In genomic region chr8:44512876-44513275, GRCm38 (mm10) we compare ENCODE assay signal across 26 mouse cellular contexts.
A peak's percentile ranks its signal among the peaks of the same experiment; 100 is the strongest.
DNase-seq lines count a peak whose midpoint lies in the region; ATAC-seq and TF ChIP-seq lines count a peak whose summit lies in the region.
"Had no signal": no experiment of that assay in that cellular context is flagged by ENCODE, and none has a peak within 500 bp of the region (broad histone marks: within the 10 kb centered on the region; RNA-seq: fewer than 3 reads in every experiment).

No protein-coding gene starts in this region.

- no peak for TF ChIP-seq CTCF in lung, embryonic 14.5 days (IDR thresholded peaks at IDR 0.05; ENCODE audit: low read depth)

- no peaks in the 10 kb centered on the region for H3K27me3 ChIP-seq in embryonic facial prominence, embryonic 14.5 days (replicated peaks; ENCODE audit: control insufficient read depth, insufficient read depth, low read length)
- no peaks in the 10 kb centered on the region for H3K27me3 ChIP-seq in embryonic facial prominence, embryonic 10.5 days (replicated peaks; ENCODE audit: low read depth, poor library complexity, severe bottlenecking)
- no peaks in the 10 kb centered on the region for H3K27me3 ChIP-seq in lung, embryonic 14.5 days (ENCODE audit: insufficient read depth, low read length)
- H3K27me3 ChIP-seq: CH12.LX; embryonic facial prominence, embryonic 13.5 days; forebrain, embryonic 13.5 days; forebrain, embryonic 15.5 days; Patski had no signal

- ATAC-seq in cerebellum, adult (ENCODE audit: insufficient number of reproducible peaks, low FRiP score, low TSS enrichment): no peak
- ATAC-seq in embryonic facial prominence, embryonic 14.5 days (ENCODE audit: low read depth): no peak; the same call in 1 of the 2 replicates
- ATAC-seq in lung, embryonic 14.5 days (ENCODE audit: insufficient read depth): no peak
- ATAC-seq: activated CD4-positive, CD25-positive, alpha-beta regulatory T cell, adult 4 months; CD4-positive, CD25-positive, alpha-beta regulatory T cell, adult 4 months; forebrain, embryonic 13.5 days; forebrain, embryonic 15.5 days; forebrain, postnatal 0 days; Patski had no signal

- no peak overlapping the region for H3K4me2 ChIP-seq in embryonic facial prominence, embryonic 14.5 days (ENCODE audit: low read depth, low read length)
- H3K4me2 ChIP-seq in lung, embryonic 14.5 days: no peak overlapping the region
- H3K4me2 ChIP-seq: embryonic facial prominence, embryonic 13.5 days; forebrain, embryonic 13.5 days; forebrain, embryonic 15.5 days had no signal

- no peaks in the 10 kb centered on the region for H3K36me3 ChIP-seq in embryonic facial prominence, embryonic 14.5 days (ENCODE audit: control insufficient read depth, insufficient read depth, low read length)
- H3K36me3 ChIP-seq in embryonic facial prominence, embryonic 10.5 days (replicated peaks): no peaks in the 10 kb centered on the region
- H3K36me3 ChIP-seq in lung, embryonic 14.5 days (ENCODE audit: insufficient read depth): no peaks in the 10 kb centered on the region
- H3K36me3 ChIP-seq: embryonic facial prominence, embryonic 13.5 days; forebrain, embryonic 15.5 days; G1E had no signal

- 62% methylated on average over 1 of the region's 1 CpGs for WGBS in embryonic facial prominence, embryonic 14.5 days
- WGBS in embryonic facial prominence, embryonic 10.5 days: 78% methylated on average over 1 of the region's 1 CpGs
- 62% methylated on average over 1 of the region's 1 CpGs for WGBS in lung, embryonic 14.5 days

- no peaks in the 10 kb centered on the region for H3K9me3 ChIP-seq in embryonic facial prominence, embryonic 14.5 days (ENCODE audit: control insufficient read depth, low read length)
- H3K9me3 ChIP-seq in embryonic facial prominence, embryonic 10.5 days: no peaks in the 10 kb centered on the region
- no peaks in the 10 kb centered on the region for H3K9me3 ChIP-seq in lung, embryonic 14.5 days (ENCODE audit: low read depth, low read length)
- H3K9me3 ChIP-seq: embryonic facial prominence, embryonic 13.5 days; forebrain, embryonic 13.5 days; forebrain, embryonic 15.5 days; G1E had no signal

- no peak overlapping the region for H3K4me3 ChIP-seq in embryonic facial prominence, embryonic 14.5 days (ENCODE audit: low read depth, low read length)
- H3K4me3 ChIP-seq in embryonic facial prominence, embryonic 10.5 days: no peak overlapping the region
- H3K4me3 ChIP-seq in lung, embryonic 14.5 days (ENCODE audit: low read depth, low read length): no peak overlapping the region
- H3K4me3 ChIP-seq: embryonic facial prominence, embryonic 13.5 days; forebrain, embryonic 13.5 days; forebrain, embryonic 15.5 days had no signal

- DNase-seq in cerebellum, postnatal 10 days: peak; percentile 3 to 6
- peak; percentile 78 for DNase-seq in embryonic facial prominence, embryonic 14.5 days (ENCODE audit: low spot score)
- DNase-seq in embryonic facial prominence, embryonic 10.5 days (ENCODE audit: low spot score): no peak
- DNase-seq in lung, embryonic 14.5 days: peak; percentile 5
- no peak for DNase-seq in lung, postnatal 25 days (ENCODE audit: low spot score)
- peak; percentile 5 for DNase-seq in forelimb bud, embryonic 11.5 days (ENCODE audit: low read depth, low spot score)
- DNase-seq in thymus, postnatal 36 days: no peak
- DNase-seq: adrenal gland, adult 8-10 months; adrenal gland, postnatal 14 days; adrenal gland, postnatal 36 days; B cell, adult 2 months; cerebellum, adult 11 months; cerebellum, adult 18-20 months; cerebellum, adult 8-10 months; cerebellum, adult 9-11 months; cerebellum, postnatal 25 days; forebrain, postnatal 0 days had no signal

- H3K9ac ChIP-seq in embryonic facial prominence, embryonic 14.5 days (ENCODE audit: low read depth, low read length): no peak overlapping the region
- H3K9ac ChIP-seq in lung, embryonic 14.5 days: no peak overlapping the region
- H3K9ac ChIP-seq: embryonic facial prominence, embryonic 13.5 days; forebrain, embryonic 13.5 days; forebrain, embryonic 15.5 days; forebrain, postnatal 0 days had no signal

- no peak overlapping the region for H3K27ac ChIP-seq in embryonic facial prominence, embryonic 14.5 days (replicated peaks; ENCODE audit: low read depth, low read length)
- no peak overlapping the region for H3K27ac ChIP-seq in embryonic facial prominence, embryonic 10.5 days (replicated peaks)
- no peak overlapping the region for H3K27ac ChIP-seq in lung, embryonic 14.5 days (ENCODE audit: low read depth)
- H3K27ac ChIP-seq: embryonic facial prominence, embryonic 13.5 days; forebrain, embryonic 13.5 days; forebrain, embryonic 15.5 days had no signal

- no peaks in the 10 kb centered on the region for H3K4me1 ChIP-seq in embryonic facial prominence, embryonic 14.5 days (ENCODE audit: control insufficient read depth, insufficient read depth, low read length)
- no peaks in the 10 kb centered on the region for H3K4me1 ChIP-seq in embryonic facial prominence, embryonic 10.5 days
- H3K4me1 ChIP-seq in lung, embryonic 14.5 days (ENCODE audit: insufficient read depth): no peaks in the 10 kb centered on the region
- H3K4me1 ChIP-seq: embryonic facial prominence, embryonic 13.5 days; forebrain, embryonic 13.5 days; forebrain, embryonic 15.5 days had no signal

Comparison
In these comparisons a context has a peak if more than half of its experiments do, and no peak if none do; other contexts are left out.
1. DNase-seq: peak in cerebellum, postnatal 10 days (2 of 2), embryonic facial prominence, embryonic 14.5 days (single experiment), lung, embryonic 14.5 days (single experiment) and forelimb bud, embryonic 11.5 days (single experiment); none in embryonic facial prominence, embryonic 10.5 days (single experiment), lung, postnatal 25 days (single experiment) and thymus, postnatal 36 days (0 of 2).